Comparison of ENCODE assay signal across 10 mouse cellular contexts in genomic region chr2:181133837-181134590, GRCm38 (mm10). TPM values are rescaled to one million over a fixed set of nuclear protein-coding genes. Genes with fewer than 3 reads are reported as not detected.
A peak's percentile ranks its signal among the peaks of the same experiment; 100 is the strongest.
DNase-seq lines count a peak whose midpoint lies in the region; ATAC-seq lines count a peak whose summit lies in the region.
"Had no signal": no experiment of that assay in that cellular context is flagged by ENCODE, and none has a peak within 500 bp of the region (broad histone marks: within the 10 kb centered on the region; RNA-seq: fewer than 3 reads in every experiment).

No protein-coding gene starts in this region.

- 11% methylated on average over 22 of the region's 22 CpGs for WGBS in heart, embryonic 15.5 days
- WGBS in forebrain, embryonic 10.5 days: 9% methylated on average over 22 of the region's 22 CpGs
- 9% methylated on average over 22 of the region's 22 CpGs for WGBS in liver, embryonic 13.5 days (ENCODE audit: insufficient replicate concordance)

- no peak overlapping the region for H3K9ac ChIP-seq in heart, embryonic 15.5 days
- H3K9ac ChIP-seq in liver, embryonic 13.5 days: no peak overlapping the region

- DNase-seq in heart, adult 18-20 months: no peak
- DNase-seq in R1 (ENCODE audit: low read depth, low spot score): peak; percentile 57
- no peak for DNase-seq in forebrain, embryonic 10.5 days (ENCODE audit: extremely low spot score, low spot score)
- DNase-seq in liver, embryonic 13.5 days: no peak
- no peak for DNase-seq in adipocyte (ENCODE audit: low spot score)
- no peak for DNase-seq in spleen, adult 18-20 months
- no peak for DNase-seq in thymus, postnatal 14 days

- peaks cover 91% of the 10 kb centered on the region for H3K27me3 ChIP-seq in heart, embryonic 15.5 days
- H3K27me3 ChIP-seq in forebrain, embryonic 10.5 days (ENCODE audit: poor library complexity, severe bottlenecking): peaks cover 65% of the 10 kb centered on the region
- peaks cover 87% of the 10 kb centered on the region for H3K27me3 ChIP-seq in liver, embryonic 13.5 days

- peak overlapping the region; percentile 45 for H3K4me3 ChIP-seq in heart, embryonic 15.5 days
- H3K4me3 ChIP-seq in forebrain, embryonic 10.5 days: peak overlapping the region; percentile 71
- peak overlapping the region; percentile 45; the same call in 1 of the 2 replicates for H3K4me3 ChIP-seq in liver, embryonic 13.5 days (replicated peaks)
- H3K4me3 ChIP-seq: myocyte had no signal

- peaks cover 11% of the 10 kb centered on the region for H3K4me1 ChIP-seq in heart, embryonic 15.5 days (replicated peaks)
- H3K4me1 ChIP-seq in forebrain, embryonic 10.5 days: peaks cover 17% of the 10 kb centered on the region
- no peaks in the 10 kb centered on the region; the same call in 1 of the 2 replicates for H3K4me1 ChIP-seq in liver, embryonic 13.5 days (replicated peaks)

- no peaks in the 10 kb centered on the region for H3K36me3 ChIP-seq in heart, embryonic 15.5 days
- no peaks in the 10 kb centered on the region for H3K36me3 ChIP-seq in forebrain, embryonic 10.5 days (replicated peaks)
- no peaks in the 10 kb centered on the region for H3K36me3 ChIP-seq in liver, embryonic 13.5 days

- peak overlapping the region; percentile 68 for H3K4me2 ChIP-seq in heart, embryonic 15.5 days
- peak overlapping the region; percentile 57; the same call in 1 of the 2 replicates for H3K4me2 ChIP-seq in liver, embryonic 13.5 days

- H3K9me3 ChIP-seq in heart, embryonic 15.5 days (replicated peaks): no peaks in the 10 kb centered on the region
- no peaks in the 10 kb centered on the region; the same call in 1 of the 2 replicates for H3K9me3 ChIP-seq in forebrain, embryonic 10.5 days
- H3K9me3 ChIP-seq in liver, embryonic 13.5 days (replicated peaks): no peaks in the 10 kb centered on the region

- no peak overlapping the region for H3K27ac ChIP-seq in heart, embryonic 15.5 days
- peak overlapping the region; percentile 78 for H3K27ac ChIP-seq in forebrain, embryonic 10.5 days
- no peak overlapping the region for H3K27ac ChIP-seq in liver, embryonic 13.5 days

- ATAC-seq in heart, embryonic 15.5 days (replicated peaks; ENCODE audit: insufficient number of reproducible peaks, insufficient read depth, low FRiP score, low read depth): no peak
- no peak for ATAC-seq in liver, embryonic 13.5 days (ENCODE audit: low read depth)

RNA-seq across cellular contexts. Expression of gene Kcnq2, which starts 1.1 kb away (rescaled TPM):
- polyA plus RNA-seq in heart, embryonic 15.5 days (2015; fragmentation: Nextera tagmentation; extraction: Ambion mirVana): 0.03 and 0.65 TPM in 2 replicates
- total RNA-seq in heart, adult 18-20 months (2021): under 1 TPM in 1 of 2 experiments, not detected in 1; 0.03 TPM
- 2.9 and 3.8 TPM in 2 replicates for polyA plus RNA-seq in forebrain, embryonic 10.5 days (2016; fragmentation: Nextera tagmentation; extraction: Ambion mirVana)
- 0.16 and 0.20 TPM in 2 replicates for polyA plus RNA-seq in liver, embryonic 13.5 days (2015; fragmentation: Nextera tagmentation; extraction: Ambion mirVana)
- polyA plus RNA-seq: myocyte had no signal

RNA-seq across cellular contexts. Expression of gene Eef1a2, which starts 22.8 kb away (rescaled TPM):
- polyA plus RNA-seq in heart, embryonic 15.5 days (2015; fragmentation: Nextera tagmentation; extraction: Ambion mirVana): 12.1 and 13.2 TPM in 2 replicates
- total RNA-seq in heart, adult 18-20 months (2021): 1,000 to 10,000 TPM; 1,477 to 1,557 TPM
- 0.07 and 0.15 TPM in 2 replicates for polyA plus RNA-seq in forebrain, embryonic 10.5 days (2016; fragmentation: Nextera tagmentation; extraction: Ambion mirVana)
- polyA plus RNA-seq in liver, embryonic 13.5 days (2015; fragmentation: Nextera tagmentation; extraction: Ambion mirVana): not detected in 2 replicates
- total RNA-seq: MEL had no signal

RNA-seq across cellular contexts. Expression of gene Ppdpf, which starts 53.0 kb away (rescaled TPM):
- polyA plus RNA-seq in heart, embryonic 15.5 days (2015; fragmentation: Nextera tagmentation; extraction: Ambion mirVana): 146 and 165 TPM in 2 replicates
- total RNA-seq in heart, adult 18-20 months (2021): 10 to 100 TPM; 47.6 to 56.8 TPM
- polyA plus RNA-seq in forebrain, embryonic 10.5 days (2016; fragmentation: Nextera tagmentation; extraction: Ambion mirVana): 387 and 397 TPM in 2 replicates
- polyA plus RNA-seq in liver, embryonic 13.5 days (2015; fragmentation: Nextera tagmentation; extraction: Ambion mirVana): 92.8 and 101 TPM in 2 replicates

Comparison
In these comparisons a context has a peak if more than half of its experiments do, and no peak if none do; other contexts are left out.
1. RNA of gene Eef1a2, which starts 22.8 kb away (polyA plus RNA-seq): 12.1 to 13.2 TPM in heart, embryonic 15.5 days; 0.07 to 0.15 TPM in forebrain, embryonic 10.5 days and not detected in liver, embryonic 13.5 days; every median in the first group is over 10 times any median in the second.
2. Peak in every context shown above with its lines, with median percentiles within 50 percentile points of each other: H3K4me3 ChIP-seq.